Mouse (Mus musculus): Measurements from ENCODE around the gene Hipk3. TPM values are rescaled to one million over a fixed set of nuclear protein-coding genes. Genes with fewer than 3 reads are reported as not detected.

The Hipk3 gene
- total RNA-seq, 1 experiment, result 11.1 TPM

- Histone ChIP-seq H3K9me3 (ENCODE audit: control insufficient read depth, insufficient read depth, low read depth, low read length) (no peaks in the 10 kb centered on the region), H3K4me3 (ENCODE audit: insufficient read depth in 1 of 2, low read depth in 1 of 2, low read length in 2 of 2, poor library complexity in 1 of 2, severe bottlenecking in 1 of 2) (no peak overlapping the region), H3K4me1 (ENCODE audit: control insufficient read depth in 2 of 2, insufficient read depth in 2 of 2, low read length in 2 of 2, poor library complexity in 1 of 2) (no peaks in the 10 kb centered on the region), H3K9ac (ENCODE audit: insufficient read depth, low read depth, low read length, poor library complexity, severe bottlenecking) (no peak overlapping the region), H3K36me3 (ENCODE audit: control insufficient read depth, insufficient read depth, low read length, poor library complexity, severe bottlenecking) (no peaks in the 10 kb centered on the region), H3K27ac (ENCODE audit: insufficient read depth, low read depth, low read length, poor library complexity, severe bottlenecking) (no peak overlapping the region)
- in situ Hi-C loops (cut with MboI; ENCODE audit: low sequenced_read_pairs in 2 of 2, unreplicated experiment in 2 of 2), result no loop called here
- DNase-seq (ENCODE audit: low read depth, low spot score), result no peak
- no peak for TF ChIP-seq ZC3H11A (IDR thresholded peaks at IDR 0.05; ENCODE audit: borderline replicate concordance, low read depth, low read length)
- no peak for TF ChIP-seq ZNF384 (IDR thresholded peaks at IDR 0.05; ENCODE audit: low read depth, low read length)
- no peak for TF ChIP-seq MAFK (IDR thresholded peaks at IDR 0.05; ENCODE audit: insufficient read depth, low read depth, low read length)
- TF ChIP-seq CHD2 (IDR thresholded peaks at IDR 0.05; ENCODE audit: low read depth, low read length), result no peak
- no peak for TF ChIP-seq HCFC1 (IDR thresholded peaks at IDR 0.05; ENCODE audit: borderline replicate concordance, insufficient read depth, low read length)
Observed at GRCm38 (mm10) chr2:104484438-104484837, 9.8 kb downstream of the Hipk3 start.

GRCm38 (mm10) chr2:104482156-104482555, 12.1 kb downstream of the Hipk3 start:
- in situ Hi-C loops (cut with MboI; ENCODE audit: low sequenced_read_pairs in 2 of 2, unreplicated experiment in 2 of 2), result no loop called here
- no peaks in the 10 kb centered on the region; a peak in 1 of 4 replicates for H3K4me1 ChIP-seq (ENCODE audit: control insufficient read depth in 2 of 2, insufficient read depth in 2 of 2, low read length in 2 of 2, poor library complexity in 1 of 2)
- TF ChIP-seq ZNF384 (IDR thresholded peaks at IDR 0.05; ENCODE audit: low read depth, low read length), result no peak
- no peak for TF ChIP-seq MAFK (IDR thresholded peaks at IDR 0.05; ENCODE audit: insufficient read depth, low read depth, low read length)
- TF ChIP-seq ZC3H11A (IDR thresholded peaks at IDR 0.05; ENCODE audit: borderline replicate concordance, low read depth, low read length), result no peak
- TF ChIP-seq HCFC1 (IDR thresholded peaks at IDR 0.05; ENCODE audit: borderline replicate concordance, insufficient read depth, low read length), result no peak
- no peak for TF ChIP-seq CHD2 (IDR thresholded peaks at IDR 0.05; ENCODE audit: low read depth, low read length)
- H3K9me3 ChIP-seq (ENCODE audit: control insufficient read depth, insufficient read depth, low read depth, low read length), result no peaks in the 10 kb centered on the region
- H3K9ac ChIP-seq (ENCODE audit: insufficient read depth, low read depth, low read length, poor library complexity, severe bottlenecking), result no peak overlapping the region
- no peaks in the 10 kb centered on the region for H3K36me3 ChIP-seq (ENCODE audit: control insufficient read depth, insufficient read depth, low read length, poor library complexity, severe bottlenecking)
- DNase-seq (ENCODE audit: low read depth, low spot score), result no peak
- H3K4me3 ChIP-seq (ENCODE audit: insufficient read depth in 1 of 2, low read depth in 1 of 2, low read length in 2 of 2, poor library complexity in 1 of 2, severe bottlenecking in 1 of 2), result no peak overlapping the region
- H3K27ac ChIP-seq (ENCODE audit: insufficient read depth, low read depth, low read length, poor library complexity, severe bottlenecking), result no peak overlapping the region

GRCm38 (mm10) chr2:104479054-104479453, 15.2 kb downstream of the Hipk3 start:
- in situ Hi-C loops (cut with MboI; ENCODE audit: low sequenced_read_pairs in 2 of 2, unreplicated experiment in 2 of 2), result no loop called here

GRCm38 (mm10) chr2:104477398-104478015, 16.7 kb downstream of the Hipk3 start:
- H3K4me3 ChIP-seq (ENCODE audit: insufficient read depth in 1 of 2, low read depth in 1 of 2, low read length in 2 of 2, poor library complexity in 1 of 2, severe bottlenecking in 1 of 2), result no peak overlapping the region
- in situ Hi-C loops (cut with MboI; ENCODE audit: low sequenced_read_pairs in 2 of 2, unreplicated experiment in 2 of 2), result no loop called here
- H3K9me3 ChIP-seq (ENCODE audit: control insufficient read depth, insufficient read depth, low read depth, low read length), result no peaks in the 10 kb centered on the region

More at GRCm38 (mm10) chr2:104479054-104479453, 15.2 kb downstream of the Hipk3 start:
- Histone ChIP-seq H3K4me1 (ENCODE audit: control insufficient read depth in 2 of 2, insufficient read depth in 2 of 2, low read length in 2 of 2, poor library complexity in 1 of 2) (no peaks in the 10 kb centered on the region; a peak in 1 of 4 replicates), H3K27ac (ENCODE audit: insufficient read depth, low read depth, low read length, poor library complexity, severe bottlenecking) (no peak overlapping the region), H3K9me3 (ENCODE audit: control insufficient read depth, insufficient read depth, low read depth, low read length) (no peaks in the 10 kb centered on the region), H3K9ac (ENCODE audit: insufficient read depth, low read depth, low read length, poor library complexity, severe bottlenecking) (no peak overlapping the region), H3K36me3 (ENCODE audit: control insufficient read depth, insufficient read depth, low read length, poor library complexity, severe bottlenecking) (no peaks in the 10 kb centered on the region), H3K4me3 (ENCODE audit: insufficient read depth in 1 of 2, low read depth in 1 of 2, low read length in 2 of 2, poor library complexity in 1 of 2, severe bottlenecking in 1 of 2) (no peak overlapping the region)
- TF ChIP-seq HCFC1 (IDR thresholded peaks at IDR 0.05; ENCODE audit: borderline replicate concordance, insufficient read depth, low read length) (no peak), CHD2 (IDR thresholded peaks at IDR 0.05; ENCODE audit: low read depth, low read length) (no peak)
- no peak for DNase-seq (ENCODE audit: low read depth, low spot score)

More at GRCm38 (mm10) chr2:104477398-104478015, 16.7 kb downstream of the Hipk3 start:
- no peak for DNase-seq (ENCODE audit: low read depth, low spot score)
- TF ChIP-seq HCFC1 (IDR thresholded peaks at IDR 0.05; ENCODE audit: borderline replicate concordance, insufficient read depth, low read length), result no peak
- TF ChIP-seq ZC3H11A (IDR thresholded peaks at IDR 0.05; ENCODE audit: borderline replicate concordance, low read depth, low read length), result no peak
- no peak for TF ChIP-seq ZNF384 (IDR thresholded peaks at IDR 0.05; ENCODE audit: low read depth, low read length)
- TF ChIP-seq MAFK (IDR thresholded peaks at IDR 0.05; ENCODE audit: insufficient read depth, low read depth, low read length), result no peak
- TF ChIP-seq CHD2 (IDR thresholded peaks at IDR 0.05; ENCODE audit: low read depth, low read length), result no peak
- no peaks in the 10 kb centered on the region for H3K36me3 ChIP-seq (ENCODE audit: control insufficient read depth, insufficient read depth, low read length, poor library complexity, severe bottlenecking)
- H3K4me1 ChIP-seq (ENCODE audit: control insufficient read depth in 2 of 2, insufficient read depth in 2 of 2, low read length in 2 of 2, poor library complexity in 1 of 2), result no peaks in the 10 kb centered on the region; a peak in 1 of 4 replicates
- H3K9ac ChIP-seq (ENCODE audit: insufficient read depth, low read depth, low read length, poor library complexity, severe bottlenecking), result no peak overlapping the region
- H3K27ac ChIP-seq (ENCODE audit: insufficient read depth, low read depth, low read length, poor library complexity, severe bottlenecking), result no peak overlapping the region

Data from ES-E14 (cell line).